Mouse (Mus musculus) spleen, postnatal 10 days (tissue): ENCODE measurements around the gene Uqcc1.
A peak's percentile ranks its signal among the peaks of the same experiment; 100 is the strongest.

ENCODE experiments used
- DNase-seq, 2 experiments: peaks; one replicate each; pipeline ENCODE4 v3.0.0; 2021 to 2022; ENCODE audit warnings: low spot score in 2 of 2

Gene Uqcc1

DNA sequence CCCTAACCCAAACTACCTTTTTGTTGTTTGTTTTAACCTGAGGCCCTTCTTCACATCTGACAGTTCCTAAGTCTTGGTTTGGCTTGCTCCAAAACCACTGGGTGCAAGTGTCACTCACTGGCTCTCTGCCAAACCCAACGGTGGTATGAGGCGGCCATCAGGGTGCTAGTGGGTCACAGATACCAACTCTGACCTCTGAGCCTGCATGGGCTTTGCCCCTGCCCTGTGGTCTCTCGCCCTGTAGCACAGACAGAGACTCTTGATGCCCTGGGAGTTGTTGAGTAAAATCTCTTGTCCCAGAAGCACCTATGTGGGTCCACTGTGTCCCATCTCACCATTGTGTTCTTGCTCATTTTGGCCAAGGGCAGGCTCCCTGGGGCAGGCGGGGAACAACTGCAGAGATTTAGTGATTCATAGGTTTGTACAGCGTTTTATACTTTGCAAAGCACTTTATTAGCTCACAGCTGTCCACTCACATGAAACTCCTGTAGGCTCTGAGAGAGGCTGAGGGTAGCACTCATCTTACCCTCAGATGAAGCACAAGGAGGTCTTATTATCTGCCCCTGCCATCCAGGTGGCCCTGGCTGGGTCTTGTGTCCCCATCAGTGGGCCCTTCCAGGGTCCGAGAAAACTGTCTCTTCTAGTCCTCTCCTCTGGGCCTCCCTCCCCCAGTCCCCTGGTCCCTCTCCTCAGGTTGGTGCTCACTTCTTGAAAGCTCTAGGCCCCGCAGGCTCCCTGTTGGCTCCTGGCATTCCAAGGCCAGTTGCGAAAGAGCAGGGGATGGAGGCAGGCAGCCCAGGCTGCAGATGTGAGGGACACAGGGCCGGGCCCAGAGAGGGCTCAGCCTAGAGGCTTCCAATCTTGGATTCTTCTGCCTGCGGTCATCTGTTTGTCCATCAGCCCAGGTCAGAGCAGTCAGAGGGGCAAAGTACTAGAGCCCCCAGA is 112.5 kb downstream of the Uqcc1 start:
- DNase-seq, result no peak

GRCm38 (mm10) chr2:155816179-155816578 is 113.9 kb downstream of the Uqcc1 start:
- DNase-seq, result no peak

DNA sequence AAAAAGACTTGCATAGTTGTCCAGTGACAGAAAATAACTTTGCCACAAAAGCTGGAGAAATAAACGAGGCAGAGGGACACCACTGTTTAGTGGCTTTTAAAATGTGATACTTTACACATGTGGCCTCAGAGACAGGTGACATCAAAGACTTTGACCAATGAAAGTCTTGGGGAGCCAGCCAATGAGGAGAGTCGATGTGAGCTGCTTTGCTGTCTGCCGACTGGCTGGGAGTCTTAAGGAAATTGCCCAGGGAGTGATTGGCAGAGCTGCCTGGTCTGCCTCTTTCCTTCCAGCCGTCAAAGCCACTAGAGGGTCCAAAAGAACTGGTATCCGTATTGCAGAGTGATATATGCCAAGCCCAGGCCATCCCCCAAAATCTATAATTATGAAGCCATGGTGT is 115.3 kb downstream of the Uqcc1 start:
- DNase-seq, result no peak

DNA sequence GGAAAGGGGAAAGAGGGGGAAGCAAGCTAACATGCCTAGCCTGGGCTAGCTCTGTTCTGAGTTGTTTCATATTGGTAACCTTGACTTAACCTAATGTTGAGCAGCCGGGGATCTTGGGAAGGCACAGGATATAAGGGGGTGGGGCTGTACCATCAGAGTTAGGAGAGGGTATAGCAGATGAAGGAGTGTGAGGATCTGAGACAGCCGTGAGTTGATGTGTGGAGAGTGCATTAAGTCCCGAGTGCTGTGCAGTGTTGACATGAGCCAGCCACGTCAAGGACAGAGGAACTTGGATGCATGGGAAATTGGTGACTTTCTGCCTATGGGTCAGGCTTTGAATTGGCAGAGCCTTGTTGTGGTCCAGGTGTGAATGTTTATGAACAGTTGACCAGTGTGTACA is 117.5 kb downstream of the Uqcc1 start:
- DNase-seq, result no peak

DNA sequence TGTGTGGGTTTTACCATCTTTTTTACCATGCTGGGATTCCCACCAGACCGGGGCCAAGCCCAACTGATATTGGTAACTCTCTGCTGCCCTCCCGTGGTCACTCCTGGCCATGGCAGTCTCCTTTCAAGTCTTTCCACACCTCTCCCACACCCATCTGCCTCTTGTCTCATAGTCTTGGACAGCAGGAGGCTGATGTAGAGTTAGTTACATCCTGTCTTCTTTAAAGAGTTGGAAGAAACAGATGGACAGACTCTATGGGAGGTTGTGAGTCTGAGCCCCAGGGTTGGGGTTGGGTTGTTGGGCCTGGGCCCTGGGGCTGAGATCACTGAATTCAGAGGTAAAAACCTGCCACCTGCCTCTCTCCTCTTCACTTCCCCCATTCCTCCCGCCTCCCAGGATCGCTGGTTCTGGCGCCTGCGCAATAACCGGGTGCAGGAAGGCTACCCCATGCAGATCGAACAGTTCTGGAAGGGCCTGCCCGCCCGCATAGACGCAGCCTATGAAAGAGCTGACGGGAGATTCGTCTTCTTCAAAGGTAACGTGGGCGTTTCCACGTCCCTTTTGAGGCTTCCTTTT is 118.2 kb downstream of the Uqcc1 start:
- peak; percentile 78 to 88 for DNase-seq

GRCm38 (mm10) chr2:155809620-155810019 is 120.5 kb downstream of the Uqcc1 start:
- no peak for DNase-seq

- DNase-seq, result no peak
Measured at GRCm38 (mm10) chr2:155807408-155807807, 122.7 kb downstream of the Uqcc1 start.

DNA sequence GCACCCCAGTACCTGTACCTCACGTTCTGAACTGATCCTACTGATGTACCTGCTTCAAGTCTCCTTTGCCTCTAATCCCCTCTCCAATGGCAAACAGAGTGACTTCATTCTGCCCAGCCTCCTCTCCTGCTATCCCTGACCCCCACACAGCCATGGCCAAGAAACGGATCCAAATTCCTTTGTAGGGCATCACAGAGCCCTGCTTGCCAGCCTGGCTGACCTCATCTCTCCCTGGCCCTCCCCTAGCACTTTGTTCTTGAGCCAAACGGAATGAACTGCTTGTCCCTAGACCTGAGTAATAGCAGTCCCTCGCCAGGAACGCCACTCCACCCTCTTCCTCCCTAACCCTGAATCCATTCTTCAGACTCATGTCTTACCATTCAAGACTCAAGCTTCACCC is 123.6 kb downstream of the Uqcc1 start:
- DNase-seq, result no peak

GRCm38 (mm10) chr2:155805925-155806255 is 124.2 kb downstream of the Uqcc1 start:
- DNase-seq, result no peak

GRCm38 (mm10) chr2:155805231-155805924 is 124.7 kb downstream of the Uqcc1 start:
- no peak for DNase-seq

- DNase-seq, result no peak
Measured at GRCm38 (mm10) chr2:155804053-155804452, 126.1 kb downstream of the Uqcc1 start.

DNA sequence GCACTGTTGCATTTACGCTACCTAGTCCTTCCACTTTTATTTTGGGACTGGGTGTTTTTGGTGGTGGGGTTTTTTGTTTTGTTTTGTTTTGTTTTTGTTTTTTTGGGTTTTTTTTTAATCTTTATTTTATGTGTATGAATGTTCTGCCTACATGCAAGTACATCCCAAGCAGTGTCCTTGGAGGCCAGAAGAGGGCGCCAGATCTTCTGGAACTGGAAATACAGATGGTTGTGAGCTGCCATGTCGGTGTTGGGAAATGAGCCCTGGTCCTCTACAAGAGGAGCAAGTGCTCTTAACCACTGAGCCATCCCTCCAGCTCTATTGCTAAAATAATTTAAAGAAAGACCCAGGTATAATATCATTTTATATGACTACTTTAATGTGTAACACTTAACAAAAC is 127.3 kb downstream of the Uqcc1 start:
- DNase-seq, result peak in 1 of 2 experiments; percentile 59

DNA sequence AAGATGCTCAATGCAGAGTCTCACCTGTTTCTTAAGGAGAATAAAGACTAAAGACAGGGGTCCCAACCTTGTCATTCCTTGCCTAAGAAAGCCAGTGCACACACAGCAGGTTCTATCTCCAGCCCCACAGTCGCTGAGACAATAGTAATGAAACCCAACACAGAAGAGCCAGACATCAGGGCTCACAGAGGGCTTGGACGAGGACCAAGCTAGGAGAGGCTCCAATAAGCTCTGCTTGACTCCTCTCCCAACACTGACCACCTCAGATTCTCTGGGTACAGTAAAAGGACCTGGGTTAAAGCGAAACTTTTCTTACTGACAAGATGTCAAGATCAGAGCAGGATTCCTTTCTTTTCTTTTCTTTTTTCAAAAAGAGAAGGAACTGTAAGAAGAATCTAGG is 131.5 kb downstream of the Uqcc1 start:
- no peak for DNase-seq
